Mouse (Mus musculus) splenic B cell, adult 2 months (primary cell): ENCODE data around the gene Bach2.
A peak's percentile ranks its signal among the peaks of the same experiment; 100 is the strongest.

Experiments used
- DNase-seq: peaks from one replicate; pipeline ENCODE4 v3.0.0-alpha.2; 2011; ENCODE audit warnings: low read depth, low spot score
- H3K27me3 ChIP-seq: 2 replicates; pipeline ENCODE4 v1.6.1; 2012; ENCODE audit warnings: mild to moderate bottlenecking, low read length, moderate library complexity, mixed read lengths; ENCODE audit not compliant: control insufficient read depth, poor library complexity, insufficient read depth, severe bottlenecking
- H3K36me3 ChIP-seq: 2 replicates; pipeline ENCODE4 v1.6.1; 2012; ENCODE audit warnings: mild to moderate bottlenecking, low read length, moderate library complexity, mixed read lengths; ENCODE audit not compliant: control insufficient read depth, poor library complexity, insufficient read depth, severe bottlenecking

The Bach2 gene

DNA sequence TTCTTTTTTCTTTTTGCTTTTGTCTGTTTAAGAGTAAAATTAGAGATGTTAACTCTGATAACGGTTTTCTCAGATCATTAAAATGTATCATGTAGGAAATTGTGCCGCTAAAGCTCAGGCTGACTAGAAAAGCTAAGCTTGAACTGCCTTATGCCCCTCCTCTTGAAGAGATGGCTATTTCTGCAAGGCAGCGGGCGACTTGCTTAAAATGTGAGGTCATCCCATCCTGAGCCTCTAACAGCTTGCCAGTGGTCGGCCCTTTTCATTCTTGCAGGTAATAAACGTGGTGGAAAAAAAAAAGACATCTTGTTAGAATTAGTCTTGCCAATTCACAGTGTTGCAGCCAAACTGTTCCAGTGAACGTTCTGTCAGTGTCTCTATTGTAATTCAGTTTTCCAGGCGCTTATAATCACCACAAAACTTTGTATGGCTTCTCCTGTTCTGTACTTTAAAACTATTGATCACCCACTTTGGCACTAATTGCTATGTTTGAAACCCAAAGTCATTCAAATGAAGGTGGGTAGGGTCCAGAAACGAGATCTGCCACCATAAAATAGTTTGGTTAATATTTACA, 1.9 kb downstream of the Bach2 start:
- Histone ChIP-seq H3K27me3 (no peaks in the 10 kb centered on the region), H3K36me3 (peaks cover 5% of the 10 kb centered on the region; the same call in 1 of the 2 replicates)
- DNase-seq, result no peak

DNA sequence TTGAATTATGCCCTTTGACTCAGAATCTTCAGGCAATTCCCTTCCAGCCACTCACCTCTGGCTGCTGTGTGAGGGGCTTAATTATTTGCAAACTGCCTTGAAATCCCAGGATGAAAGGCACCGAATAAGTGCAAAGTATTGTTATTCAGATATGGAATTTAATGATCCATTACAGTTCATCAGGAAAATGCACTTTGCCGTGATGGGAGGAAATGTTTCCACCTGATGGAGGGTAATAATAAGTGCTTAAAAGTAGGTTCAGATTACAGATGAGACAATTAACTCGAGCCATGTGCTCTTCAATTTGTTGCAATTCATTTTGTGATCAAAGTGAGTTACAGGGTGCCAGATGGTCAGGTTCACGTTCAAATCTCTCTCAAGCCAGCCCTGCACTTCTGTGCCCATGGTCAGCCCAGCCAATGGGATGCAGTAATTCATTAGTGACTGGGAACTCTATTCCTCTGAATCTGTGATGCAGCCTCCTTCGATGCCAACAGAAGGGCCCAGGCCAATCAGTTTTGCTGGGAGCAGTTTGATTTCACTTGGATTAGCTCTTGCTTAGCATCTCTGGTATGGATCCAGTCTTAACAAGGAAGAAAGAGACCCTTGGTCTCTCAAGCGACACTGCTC, 2.9 kb downstream of the Bach2 start:
- DNase-seq, result no peak
- Histone ChIP-seq H3K27me3 (no peaks in the 10 kb centered on the region), H3K36me3 (peaks cover 5% of the 10 kb centered on the region; the same call in 1 of the 2 replicates)

DNA sequence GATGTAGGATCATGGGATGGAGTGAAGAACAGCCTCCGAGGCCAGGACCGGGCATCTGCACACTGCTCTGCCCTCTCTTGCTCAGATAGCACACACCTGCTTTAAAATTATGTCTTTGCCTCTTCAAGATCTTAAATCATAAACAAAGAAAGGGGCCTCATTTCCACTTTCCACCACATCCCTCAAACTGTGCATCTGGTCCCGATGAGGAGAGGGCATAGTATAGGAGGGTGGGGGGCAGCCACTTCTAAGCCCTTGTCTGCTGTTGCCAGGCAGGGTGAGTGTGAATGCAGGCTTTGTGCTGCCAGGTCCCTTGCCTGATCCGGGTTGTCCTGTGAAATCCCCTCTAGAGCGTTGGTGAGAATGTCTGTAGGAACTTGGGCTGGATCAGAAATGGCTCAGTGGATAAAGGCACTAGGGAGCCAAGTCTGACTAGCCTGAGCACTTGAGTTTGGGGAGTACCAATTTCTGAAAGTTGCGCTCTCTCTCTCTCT, 3.6 kb downstream of the Bach2 start:
- DNase-seq, result no peak
- no peaks in the 10 kb centered on the region for H3K27me3 ChIP-seq
- peaks cover 5% of the 10 kb centered on the region; the same call in 1 of the 2 replicates for H3K36me3 ChIP-seq

DNA sequence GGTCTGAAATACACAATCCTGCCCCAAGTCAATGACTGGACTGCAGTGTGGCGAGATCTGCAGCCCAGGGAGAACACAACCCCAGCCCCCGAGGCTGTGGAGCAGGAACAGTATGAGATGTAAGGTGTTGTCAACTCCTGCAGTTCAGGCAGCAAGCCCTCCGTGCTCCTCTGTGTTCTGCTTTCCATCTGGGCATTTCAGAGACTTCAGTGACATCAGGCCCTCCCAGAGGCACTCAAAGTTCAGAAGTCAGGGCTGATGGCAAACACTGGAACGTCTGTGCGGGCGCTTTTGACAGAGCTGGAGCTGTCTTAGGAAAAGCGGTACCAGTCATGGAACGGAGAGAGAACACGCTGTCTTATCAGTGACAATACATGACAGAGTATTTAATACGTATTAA, 4.9 kb downstream of the Bach2 start:
- H3K36me3 ChIP-seq, result peaks cover 5% of the 10 kb centered on the region; the same call in 1 of the 2 replicates
- no peak for DNase-seq
- no peaks in the 10 kb centered on the region for H3K27me3 ChIP-seq

DNA sequence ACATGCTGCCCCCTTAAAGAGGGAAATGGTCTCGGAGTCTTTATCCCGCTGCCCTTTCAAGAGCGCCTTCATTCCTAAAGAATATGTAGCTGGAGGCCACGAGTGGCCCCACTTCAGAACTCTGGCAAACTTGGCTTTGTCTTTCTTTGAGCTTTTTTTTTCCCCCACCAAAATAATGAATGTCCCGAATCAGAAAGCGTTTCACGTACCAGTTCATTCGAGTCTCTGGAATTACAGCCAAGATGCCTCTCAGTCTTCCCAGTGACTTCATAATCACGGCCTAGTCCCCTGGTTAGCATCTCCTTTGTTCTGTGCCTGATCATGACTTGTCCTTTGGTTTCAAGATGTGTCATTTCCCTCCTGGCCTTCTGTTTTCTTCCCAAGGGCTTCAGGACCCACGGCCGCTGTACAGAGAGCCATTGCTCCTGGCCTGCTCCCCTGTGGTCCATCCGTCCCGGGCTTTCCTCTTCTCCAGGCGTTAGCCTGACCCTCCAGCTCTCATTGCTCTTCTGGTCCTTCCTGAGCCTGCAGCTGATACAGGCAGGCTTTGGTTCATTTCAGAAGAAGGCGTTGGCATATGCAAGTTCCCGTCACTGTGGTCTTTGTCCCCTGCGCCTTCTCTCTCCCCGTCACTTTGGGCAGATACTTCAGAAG, 5.6 kb downstream of the Bach2 start:
- no peak for DNase-seq
- Histone ChIP-seq H3K36me3 (peaks cover 5% of the 10 kb centered on the region; the same call in 1 of the 2 replicates), H3K27me3 (no peaks in the 10 kb centered on the region)

DNA sequence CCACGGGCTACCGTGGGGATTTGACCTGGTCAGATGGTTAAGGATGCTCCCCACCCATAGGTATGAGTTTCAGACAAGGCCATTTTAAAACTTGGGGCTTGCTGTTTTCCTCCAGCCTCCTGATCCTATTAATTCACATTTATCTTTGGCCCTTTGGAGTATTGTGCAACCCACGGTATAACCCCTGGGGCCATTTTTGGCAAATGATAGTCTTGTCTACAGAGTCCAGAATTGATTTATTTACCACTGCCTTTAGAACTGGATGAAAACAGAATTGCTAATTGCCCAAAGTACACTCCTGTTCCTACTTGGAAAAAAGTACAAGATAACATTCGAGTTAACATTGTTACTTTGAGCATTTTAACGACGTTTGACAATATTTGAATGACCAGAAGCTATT, 7.0 kb downstream of the Bach2 start:
- H3K36me3 ChIP-seq, result peaks cover 5% of the 10 kb centered on the region; the same call in 1 of the 2 replicates
- H3K27me3 ChIP-seq, result no peaks in the 10 kb centered on the region
- DNase-seq, result no peak

DNA sequence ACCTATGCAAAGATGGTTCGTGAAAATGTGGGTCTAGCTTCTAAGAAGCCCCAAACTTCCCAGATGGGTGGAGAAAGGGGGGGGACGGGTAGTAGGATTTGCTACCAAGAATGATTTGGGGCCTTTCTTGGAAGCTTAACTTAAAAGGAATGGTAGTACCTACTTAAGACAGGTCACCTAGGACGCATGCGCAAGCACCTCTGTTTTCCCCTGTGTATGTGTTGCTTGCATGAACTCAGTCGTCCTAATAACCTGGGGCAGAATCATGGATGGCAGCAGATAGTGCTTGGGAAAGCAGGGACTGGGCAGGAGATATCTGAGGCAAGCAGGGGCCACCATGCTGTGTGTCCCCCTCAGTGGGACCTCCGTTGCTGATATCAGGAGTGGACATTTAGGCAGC, 7.4 kb downstream of the Bach2 start:
- no peak for DNase-seq
- Histone ChIP-seq H3K36me3 (peaks cover 5% of the 10 kb centered on the region; the same call in 1 of the 2 replicates), H3K27me3 (no peaks in the 10 kb centered on the region)

DNA sequence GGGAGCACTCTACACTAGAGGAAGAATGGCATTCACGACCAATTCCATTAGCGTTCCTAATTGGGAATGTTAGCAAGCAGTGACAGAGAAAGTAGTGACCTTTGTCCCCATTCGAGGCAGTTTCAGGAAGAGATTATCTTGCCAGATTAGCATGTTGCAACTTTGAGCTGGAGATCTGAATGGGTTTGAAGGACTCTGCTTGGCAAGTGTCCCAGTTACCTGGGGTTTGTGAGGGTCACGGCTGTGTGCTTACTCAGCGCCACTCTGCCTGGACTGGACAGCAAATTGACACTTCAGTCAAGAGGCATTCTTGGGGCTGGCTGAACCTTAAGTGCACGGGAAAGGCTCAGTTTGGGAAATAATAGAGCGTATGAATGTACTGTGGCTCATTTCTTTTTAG, 8.2 kb downstream of the Bach2 start:
- Histone ChIP-seq H3K36me3 (peaks cover 5% of the 10 kb centered on the region; the same call in 1 of the 2 replicates), H3K27me3 (no peaks in the 10 kb centered on the region)
- DNase-seq, result no peak

DNA sequence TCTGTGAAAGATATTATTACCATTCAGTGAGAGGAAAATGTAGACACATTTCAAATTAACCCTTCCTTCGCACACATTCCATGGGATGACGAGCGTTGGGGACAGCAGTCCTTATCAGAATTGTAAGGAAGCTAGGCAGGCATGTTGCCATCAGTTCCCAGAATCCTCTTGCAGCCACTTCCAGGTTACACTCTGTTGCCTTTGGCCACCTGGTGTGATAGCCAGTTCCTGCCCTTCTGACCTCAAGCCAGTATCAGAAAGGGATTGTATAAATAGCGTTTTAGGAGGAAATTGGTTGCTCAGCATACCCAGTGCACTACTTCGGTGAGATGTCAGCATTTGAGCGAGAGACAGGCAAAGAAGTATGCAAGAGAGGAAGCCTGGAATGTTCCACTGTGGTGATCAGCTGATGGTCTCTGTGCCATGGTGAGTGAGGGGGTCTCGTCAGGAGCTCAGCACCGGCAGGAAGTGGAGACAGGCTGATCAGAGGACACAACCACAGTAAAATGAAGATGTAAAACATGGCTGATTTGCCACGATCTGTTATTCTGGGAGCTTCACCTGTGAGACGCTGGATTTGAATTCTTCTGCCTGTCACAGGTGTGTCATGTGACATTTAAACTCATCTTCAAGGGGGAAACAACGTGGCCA, 9.0 kb downstream of the Bach2 start:
- Histone ChIP-seq H3K27me3 (no peaks in the 10 kb centered on the region), H3K36me3 (peaks cover 5% of the 10 kb centered on the region; the same call in 1 of the 2 replicates)
- peak; percentile 58 for DNase-seq

DNA sequence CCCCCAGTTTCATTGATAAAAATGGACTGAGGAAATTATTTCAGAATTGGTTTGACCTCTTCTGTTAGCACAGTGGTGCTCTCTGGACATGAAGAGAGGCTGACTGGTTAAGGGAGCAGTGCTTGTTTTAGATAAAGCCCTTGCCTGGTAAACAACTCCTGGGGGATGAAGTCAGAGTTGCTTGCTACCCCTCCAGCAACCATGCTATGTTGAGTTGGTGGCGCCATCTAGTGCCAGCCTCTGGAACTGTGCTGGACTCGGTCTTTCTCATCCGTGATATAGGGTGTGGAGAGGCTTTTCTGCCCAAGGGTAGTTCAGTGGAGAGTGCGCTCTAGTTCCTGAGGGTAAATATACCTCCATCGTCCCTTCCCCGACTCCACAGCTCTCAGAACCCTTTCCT, 9.6 kb downstream of the Bach2 start:
- H3K27me3 ChIP-seq, result no peaks in the 10 kb centered on the region
- peak; percentile 94 for DNase-seq

DNA sequence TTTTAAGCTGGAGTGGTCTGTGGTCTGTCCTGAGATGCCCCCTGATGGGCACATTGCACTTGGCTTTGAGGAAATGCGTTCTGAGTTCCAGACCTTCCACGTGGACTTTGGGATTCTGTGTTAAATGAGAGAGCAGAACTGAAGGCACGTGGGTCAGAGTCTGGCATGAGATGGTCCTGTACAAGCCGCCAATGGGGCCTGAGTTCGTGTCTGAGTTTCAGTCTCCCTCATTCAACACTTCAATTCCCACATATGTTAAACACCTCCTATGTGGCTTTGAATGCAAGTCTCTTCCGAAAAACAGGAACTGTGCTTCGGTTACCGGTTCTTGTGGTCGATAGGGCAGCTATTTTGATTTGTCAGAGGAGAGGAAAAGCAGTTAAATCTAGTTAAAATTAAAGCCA, 10.4 kb downstream of the Bach2 start:
- H3K36me3 ChIP-seq, result peaks cover 4% of the 10 kb centered on the region; the same call in 1 of the 2 replicates
- peak; percentile 86 for DNase-seq
- H3K27me3 ChIP-seq, result no peaks in the 10 kb centered on the region

More for the DNA sequence above, 9.6 kb downstream of the Bach2 start:
- H3K36me3 ChIP-seq, result peaks cover 5% of the 10 kb centered on the region; the same call in 1 of the 2 replicates

DNA sequence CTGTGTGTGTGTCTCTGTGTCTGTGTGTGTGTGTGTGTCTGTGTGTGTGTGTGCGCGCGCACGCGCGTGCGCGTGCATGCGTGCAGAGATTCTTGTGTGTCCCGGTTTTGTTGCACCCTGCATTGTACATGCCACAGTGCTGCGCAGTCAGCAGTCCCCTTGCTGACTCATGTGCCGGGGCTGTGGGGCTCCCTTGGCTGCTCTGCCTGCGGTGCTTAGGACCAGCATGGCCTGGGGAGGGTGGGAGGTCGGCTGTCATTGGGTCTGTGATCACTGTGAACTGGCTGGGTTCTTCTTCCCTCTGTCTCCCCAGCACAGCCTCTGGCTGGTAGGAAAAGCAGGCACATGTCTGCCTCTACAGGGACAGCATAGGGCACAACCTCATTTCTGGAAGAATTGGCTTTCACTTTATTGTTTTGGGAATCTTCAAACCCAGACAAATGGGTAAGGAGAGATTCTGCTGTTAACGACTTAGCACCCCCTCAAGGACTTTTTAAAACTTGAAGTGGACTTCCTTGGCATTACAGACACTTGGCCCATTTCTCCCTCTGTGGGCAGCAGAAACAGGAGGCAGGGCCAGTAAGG, 11.2 kb downstream of the Bach2 start:
- peak; percentile 61 for DNase-seq
- no peaks in the 10 kb centered on the region for H3K36me3 ChIP-seq
- H3K27me3 ChIP-seq, result no peaks in the 10 kb centered on the region

DNA sequence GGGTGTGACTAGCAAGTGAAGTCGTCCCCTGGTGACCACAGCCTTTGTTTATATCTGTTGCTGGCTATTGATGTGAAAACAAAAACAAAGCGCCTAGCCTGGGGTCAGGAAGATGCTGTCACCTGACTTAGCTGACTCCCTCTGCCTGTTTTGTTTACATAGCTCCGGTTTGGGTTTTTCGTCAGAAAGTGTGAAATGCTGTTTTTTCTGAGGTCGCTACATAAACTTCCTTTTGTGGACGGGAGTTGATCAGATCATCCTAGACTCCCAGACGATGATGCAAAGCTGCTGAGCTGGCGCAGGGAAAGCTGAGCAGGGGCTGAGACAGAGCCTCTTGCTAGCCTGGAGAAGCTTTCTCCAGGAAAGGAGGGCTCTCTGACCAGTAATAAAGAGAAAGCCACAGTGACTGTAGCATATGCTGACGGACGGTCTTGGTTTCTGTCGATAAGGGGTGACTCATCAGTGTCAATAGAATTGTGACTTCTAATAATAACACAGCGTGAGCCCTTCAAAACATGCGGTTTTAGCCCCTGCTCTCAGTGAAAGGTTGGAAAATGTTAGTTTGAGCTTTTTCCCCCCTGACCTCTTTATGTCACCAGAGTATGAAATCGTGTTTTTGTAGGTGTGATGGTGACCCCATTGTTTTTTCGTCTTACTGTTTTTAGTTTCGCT, 11.9 kb downstream of the Bach2 start:
- Histone ChIP-seq H3K36me3 (no peaks in the 10 kb centered on the region), H3K27me3 (no peaks in the 10 kb centered on the region)
- peak; percentile 74 for DNase-seq

DNA sequence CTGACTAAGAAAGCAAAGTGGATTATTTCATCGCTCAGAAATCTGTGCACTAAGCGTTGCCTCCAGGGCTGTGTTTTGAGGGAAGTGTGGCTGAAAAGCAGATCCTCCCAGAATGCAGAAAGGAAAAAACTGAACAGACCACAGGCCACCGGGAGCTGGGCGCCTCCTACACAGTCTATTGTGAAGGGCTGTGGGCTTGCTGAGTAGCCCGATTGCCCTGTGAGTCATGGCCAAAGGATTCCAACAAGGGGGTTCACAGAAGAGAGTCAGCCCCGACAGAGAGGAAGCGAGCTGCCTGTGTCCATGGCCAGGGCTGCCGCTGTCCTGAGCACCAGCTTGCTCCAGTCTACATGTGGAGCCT, 12.4 kb downstream of the Bach2 start:
- Histone ChIP-seq H3K36me3 (no peaks in the 10 kb centered on the region; the same call in 1 of the 2 replicates), H3K27me3 (no peaks in the 10 kb centered on the region)
- DNase-seq, result no peak
